In the genomic region with DNA sequence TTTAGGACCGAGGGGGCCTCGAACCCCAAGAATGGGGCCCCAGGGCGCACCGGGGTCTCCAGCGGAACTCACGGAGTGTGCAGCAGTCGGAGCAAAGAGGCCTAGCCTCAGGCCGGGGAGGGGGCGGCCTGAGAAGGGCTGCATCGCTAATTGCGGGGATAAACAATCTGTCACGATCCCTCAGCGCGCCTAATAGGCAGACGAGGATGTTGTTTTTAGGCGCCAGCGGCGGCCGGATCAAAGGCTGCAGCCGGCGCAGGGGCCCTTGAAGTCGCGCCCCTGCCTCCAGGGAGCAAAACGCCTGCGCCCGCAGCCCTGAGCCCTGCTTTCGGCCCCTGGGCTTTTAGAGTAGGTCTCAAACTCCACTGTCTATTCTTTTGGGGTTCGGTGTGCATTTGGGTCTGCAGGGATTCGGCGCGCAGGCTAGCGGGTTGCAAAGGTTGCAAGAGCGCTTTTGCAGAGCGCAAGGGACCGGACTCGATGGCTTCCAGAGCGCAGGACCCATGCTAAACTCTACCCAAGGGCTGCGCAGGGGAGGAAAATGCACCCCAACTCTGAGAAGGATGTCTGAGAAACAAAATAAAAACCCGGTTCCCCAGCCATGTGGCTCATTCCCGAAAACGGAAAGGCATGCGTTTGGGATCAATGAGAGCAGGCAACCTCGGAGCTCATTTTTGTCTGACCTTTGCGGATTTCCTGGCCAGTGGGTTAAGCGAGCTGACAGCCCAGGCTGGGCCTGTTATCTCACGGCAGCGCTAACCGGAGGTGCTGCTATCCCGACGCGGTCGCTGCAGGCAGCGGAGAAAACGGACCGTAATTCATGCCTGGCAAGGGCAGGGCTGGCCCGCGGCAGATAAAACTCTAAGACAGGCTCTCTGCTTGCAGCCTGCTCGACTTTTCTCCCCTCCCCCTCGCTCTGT, we compare ENCODE assay signal across 8 mouse cellular contexts. TPM values are rescaled to one million over a fixed set of nuclear protein-coding genes. Genes with fewer than 3 reads are reported as not detected.
DNase-seq lines count a peak whose midpoint lies in the region; ATAC-seq lines count a peak whose summit lies in the region.

No protein-coding gene starts in this region.

- peaks cover 10% of the 10 kb centered on the region for H3K4me1 ChIP-seq in heart, embryonic 16.5 days (ENCODE audit: control insufficient read depth, insufficient read depth, low read length)

- no peaks in the 10 kb centered on the region for H3K36me3 ChIP-seq in heart, embryonic 16.5 days (ENCODE audit: control insufficient read depth, insufficient read depth)

- H3K4me3 ChIP-seq in heart, embryonic 16.5 days (ENCODE audit: low read length) = peak overlapping the region; percentile 1; the same call in 1 of the 2 replicates

- 0 out of 2 replicates have a peak overlapping the region, but pooled peaks have one; percentile 4 for H3K4me2 ChIP-seq in heart, embryonic 16.5 days (ENCODE audit: low read depth, low read length)

- WGBS in heart, embryonic 16.5 days = 1% methylated on average over 59 of the region's 59 CpGs

- 0 out of 2 replicates have a peak, but pooled peaks have one; percentile 15 for ATAC-seq in common myeloid progenitor, adult 5-6 weeks (replicated peaks; ENCODE audit: low read depth, poor library complexity, severe bottlenecking)
- no peak for ATAC-seq in heart, embryonic 16.5 days (replicated peaks; ENCODE audit: extremely low read depth, insufficient read depth, low FRiP score)
- no peak for ATAC-seq in megakaryocyte-erythroid progenitor cell, adult 5-6 weeks (replicated peaks; ENCODE audit: low FRiP score, low TSS enrichment, poor library complexity, severe bottlenecking)

- H3K27me3 ChIP-seq in heart, embryonic 16.5 days (ENCODE audit: control insufficient read depth, insufficient read depth, low read length) = peaks cover 95% of the 10 kb centered on the region

- DNase-seq in heart, adult 11 months = peak; percentile 89
- no peak for DNase-seq in heart, postnatal 4 days
- DNase-seq in mesoderm, embryonic 11.5 days (ENCODE audit: low read depth, low spot score) = peak; percentile 62
- DNase-seq in frontal cortex, postnatal 10 days (ENCODE audit: low spot score in 2 of 2) = no peak
- no peak for DNase-seq in gastrocnemius, adult 8-10 months (ENCODE audit: low spot score in 2 of 2)

- no peak overlapping the region for H3K27ac ChIP-seq in heart, embryonic 16.5 days (ENCODE audit: low read length)

- H3K9me3 ChIP-seq in heart, embryonic 16.5 days (replicated peaks; ENCODE audit: control insufficient read depth, low read length) = peaks cover 3% of the 10 kb centered on the region; the same call in 1 of the 2 replicates

- H3K9ac ChIP-seq in heart, embryonic 16.5 days (ENCODE audit: low read length) = no peak overlapping the region

RNA-seq across cellular contexts. Expression of gene Msx1, which starts 2.6 kb away (rescaled TPM):
- total RNA-seq in heart, postnatal 4 days (2021) = 1 to 10 TPM; 4.7 to 4.9 TPM
- not detected in 2 replicates for total RNA-seq in common myeloid progenitor, adult 5-6 weeks (2017)
- polyA plus RNA-seq in heart, embryonic 16.5 days (2015; fragmentation: Nextera tagmentation; extraction: Ambion mirVana) = 6.5 and 7.6 TPM in 2 replicates
- 1 to 10 TPM; 1.2 to 1.7 (median 1.4) TPM for total RNA-seq in gastrocnemius, adult 8-10 months (2022)
- total RNA-seq in megakaryocyte-erythroid progenitor cell, adult 5-6 weeks (2014; fragmentation: Nextera tagmentation) = not detected in 2 replicates
- total RNA-seq in megakaryocyte-erythroid progenitor cell, adult 5-6 weeks (2017) = not detected in 2 replicates

Comparison
In these comparisons a context has a peak if more than half of its experiments do, and no peak if none do; other contexts are left out.
1. DNase-seq: peak in heart, adult 11 months (single experiment) and mesoderm, embryonic 11.5 days (single experiment); none in heart, postnatal 4 days (single experiment), frontal cortex, postnatal 10 days (0 of 2) and gastrocnemius, adult 8-10 months (0 of 2).